Mouse (Mus musculus) neural tube, embryonic 14.5 days (tissue): ENCODE data around the gene Pilra. TPM values are rescaled to one million over a fixed set of nuclear protein-coding genes. Genes with fewer than 3 reads are reported as not detected.
"Not testable (repeated sequence)": the region's sequence is repeated elsewhere in the genome, so short reads cannot be mapped to it uniquely, and the experiment has no call there.

ENCODE experiments used
- ATAC-seq: fragments of 200-750 bp; cut with Nextera tagmentation; 2 replicates; pipeline ENCODE4 v1.8.0; 2017; ENCODE audit warnings: low read depth, mild to moderate bottlenecking, moderate TSS enrichment, moderate library complexity
- H3K27ac ChIP-seq: fragments of 300-500 bp; sonication (generic); 2 replicates; pipeline ENCODE4 v1.5.1; 2014; ENCODE audit warnings: low read depth, mild to moderate bottlenecking, control low read depth, low read length, moderate library complexity, mixed read lengths
- H3K27me3 ChIP-seq: fragments of 300-500 bp; sonication (generic); 2 replicates; pipeline ENCODE4 v1.6.1; 2014; ENCODE audit warnings: low read length; ENCODE audit not compliant: control insufficient read depth, insufficient read depth
- H3K36me3 ChIP-seq: fragments of 300-500 bp; sonication (generic); 2 replicates; pipeline ENCODE4 v1.6.1; 2014; ENCODE audit warnings: low read length, mixed read lengths; ENCODE audit not compliant: control insufficient read depth, insufficient read depth
- H3K4me1 ChIP-seq: fragments of 300-500 bp; sonication (generic); 2 replicates; pipeline ENCODE4 v1.6.1; 2014; ENCODE audit warnings: low read length; ENCODE audit not compliant: control insufficient read depth, insufficient read depth
- H3K4me2 ChIP-seq: fragments of 300-500 bp; sonication (generic); 2 replicates; pipeline ENCODE4 v1.6.1; 2014; ENCODE audit warnings: mild to moderate bottlenecking, low read depth, low read length, control low read depth
- H3K4me3 ChIP-seq: fragments of 300-500 bp; sonication (generic); 2 replicates; pipeline ENCODE4 v1.5.1; 2014; ENCODE audit warnings: low read depth, low read length, control low read depth, mixed read lengths
- H3K9ac ChIP-seq: fragments of 300-500 bp; sonication (generic); replicated peaks from 2 replicates; pipeline ENCODE4 v1.6.1; 2014; ENCODE audit warnings: low read depth, mild to moderate bottlenecking, control low read depth, low read length, mixed read lengths
- H3K9me3 ChIP-seq: fragments of 300-500 bp; sonication (generic); 2 replicates; pipeline ENCODE4 v1.6.1; 2016; ENCODE audit warnings: low read length; ENCODE audit not compliant: control insufficient read depth
- WGBS: fragments of 180-500 bp; shearing (Covaris S2); extraction: QIAGEN DNeasy Blood & Tissue Kit; methylation state at CpG from one replicate; pipeline ENCODE4 v1.1.7; 2014; 5-methylcytosine and 5-hydroxymethylcytosine counted together
- polyA plus RNA-seq: library from polyadenylated mRNA; unstranded; fragments of >200 nt; fragmentation: Nextera tagmentation; extraction: Ambion mirVana; gene quantifications from 2 replicates; pipeline ENCODE4 v1.2.1, GENCODE M21; 2014

Gene Pilra
- not detected in 2 replicates for polyA plus RNA-seq

GRCm38 (mm10) chr5:137835966-137836520, at the start of gene Pilra:
Pilra (minus strand) TSS chr5:137836281.
- not testable (repeated sequence) for H3K9me3 ChIP-seq, ATAC-seq, H3K9ac ChIP-seq, H3K36me3 ChIP-seq, H3K27ac ChIP-seq, H3K4me3 ChIP-seq, H3K4me1 ChIP-seq, H3K27me3 ChIP-seq, H3K4me2 ChIP-seq
- 82% methylated on average over 2 of the region's 2 CpGs for WGBS

DNA sequence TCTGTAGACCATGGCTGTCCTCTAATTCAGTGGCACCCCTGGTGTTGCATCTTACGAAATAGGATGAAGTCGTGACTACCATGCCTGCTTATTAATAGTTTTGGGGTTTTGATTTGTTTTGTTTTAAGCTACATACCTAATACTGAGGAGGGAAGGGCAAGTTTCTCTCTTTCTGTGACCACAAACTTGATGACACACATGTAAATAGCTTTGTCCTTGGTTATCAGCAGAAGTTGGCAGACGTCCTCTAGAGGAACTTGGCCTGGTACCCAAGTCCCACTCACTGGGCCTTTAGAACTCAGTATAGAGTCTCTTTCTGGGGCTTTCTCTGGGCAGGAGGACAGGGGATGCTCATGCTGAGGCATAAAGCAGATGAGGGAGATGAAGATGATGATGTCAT, 47.3 kb upstream of the Pilra start:
- WGBS: 91% methylated on average over 3 of the region's 3 CpGs
- no peak for ATAC-seq
- Histone ChIP-seq H3K4me1 (no peaks in the 10 kb centered on the region), H3K4me3 (no peak overlapping the region), H3K4me2 (no peak overlapping the region), H3K27me3 (no peaks in the 10 kb centered on the region), H3K27ac (no peak overlapping the region), H3K9ac (no peak overlapping the region), H3K9me3 (no peaks in the 10 kb centered on the region), H3K36me3 (no peaks in the 10 kb centered on the region)

DNA sequence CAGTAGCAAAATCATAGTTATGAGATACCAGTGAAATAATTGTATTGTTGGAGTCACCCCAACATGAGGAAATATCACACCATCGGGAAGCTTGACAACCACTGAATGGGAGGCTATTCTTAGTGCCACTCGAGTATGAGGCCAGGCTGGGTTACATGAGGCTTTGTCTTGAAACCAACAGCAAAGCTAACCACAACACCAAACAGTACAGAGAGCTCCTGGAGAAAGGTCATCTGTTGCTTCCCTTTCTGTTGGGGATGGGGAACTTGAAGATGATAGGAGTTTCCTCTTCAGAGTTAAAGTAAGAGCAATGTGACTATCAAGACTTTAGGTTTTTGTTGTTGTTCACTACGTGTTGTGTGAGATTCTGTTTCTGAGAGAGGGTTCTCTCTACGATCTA, 46.8 kb upstream of the Pilra start:
- Histone ChIP-seq H3K36me3 (no peaks in the 10 kb centered on the region), H3K4me1 (no peaks in the 10 kb centered on the region), H3K27ac (no peak overlapping the region), H3K9ac (no peak overlapping the region), H3K4me3 (no peak overlapping the region), H3K4me2 (no peak overlapping the region), H3K9me3 (no peaks in the 10 kb centered on the region), H3K27me3 (no peaks in the 10 kb centered on the region)
- no peak for ATAC-seq
- 79% methylated on average over 4 of the region's 4 CpGs for WGBS

- 49% methylated on average over 2 of the region's 2 CpGs for WGBS
Observed at GRCm38 (mm10) chr5:137877860-137878259, 41.8 kb upstream of the Pilra start.

GRCm38 (mm10) chr5:137875054-137875453, 39.0 kb upstream of the Pilra start:
- no peaks in the 10 kb centered on the region for H3K27me3 ChIP-seq
- no peak overlapping the region for H3K4me2 ChIP-seq
- no peak overlapping the region for H3K9ac ChIP-seq
- H3K9me3 ChIP-seq: no peaks in the 10 kb centered on the region
- ATAC-seq: no peak
- no peak overlapping the region for H3K4me3 ChIP-seq
- no peaks in the 10 kb centered on the region for H3K36me3 ChIP-seq
- no peak overlapping the region for H3K27ac ChIP-seq
- WGBS: 87% methylated on average over 2 of the region's 2 CpGs
- H3K4me1 ChIP-seq: no peaks in the 10 kb centered on the region

More at GRCm38 (mm10) chr5:137877860-137878259, 41.8 kb upstream of the Pilra start:
- H3K4me1 ChIP-seq: no peaks in the 10 kb centered on the region
- no peaks in the 10 kb centered on the region for H3K9me3 ChIP-seq
- H3K9ac ChIP-seq: no peak overlapping the region
- H3K27me3 ChIP-seq: no peaks in the 10 kb centered on the region
- no peak overlapping the region for H3K4me2 ChIP-seq
- no peaks in the 10 kb centered on the region for H3K36me3 ChIP-seq
- no peak overlapping the region for H3K4me3 ChIP-seq
- no peak overlapping the region for H3K27ac ChIP-seq
- no peak for ATAC-seq

- H3K4me1 ChIP-seq, H3K36me3 ChIP-seq, H3K4me3 ChIP-seq, H3K27ac ChIP-seq, H3K27me3 ChIP-seq, H3K9ac ChIP-seq, H3K9me3 ChIP-seq, H3K4me2 ChIP-seq, ATAC-seq: not testable (repeated sequence)
- WGBS: 47% methylated on average over 1 of the region's 1 CpGs
Observed at GRCm38 (mm10) chr5:137872381-137872702, 36.3 kb upstream of the Pilra start.

- not testable (repeated sequence) for H3K27me3 ChIP-seq, H3K4me1 ChIP-seq, ATAC-seq, H3K9ac ChIP-seq, H3K4me3 ChIP-seq, H3K9me3 ChIP-seq, H3K27ac ChIP-seq, H3K36me3 ChIP-seq, H3K4me2 ChIP-seq
- WGBS: 74% methylated on average over 2 of the region's 3 CpGs
Observed at GRCm38 (mm10) chr5:137871644-137872380, 35.7 kb upstream of the Pilra start, which contains the start of gene Pilrb2. Pilrb2 (minus strand) TSS chr5:137871815.

DNA sequence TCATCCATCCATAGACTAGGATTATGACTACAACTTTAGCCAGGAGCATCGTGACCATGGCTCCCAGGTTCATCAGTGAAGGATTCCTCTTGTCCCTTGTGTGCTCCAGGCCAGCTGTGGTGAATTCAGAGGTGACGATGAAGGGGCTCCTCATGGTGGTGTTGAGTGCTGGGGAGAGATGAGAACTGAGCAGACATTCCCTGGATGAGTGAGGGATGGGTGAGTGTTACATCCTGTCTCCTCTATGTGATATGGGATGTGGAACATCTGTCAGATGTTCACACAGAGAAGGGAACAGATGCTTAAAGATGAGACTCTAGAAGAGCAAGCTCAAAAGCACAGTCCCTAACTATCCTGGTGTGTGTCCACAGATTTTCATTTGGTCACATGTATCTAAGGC, 32.5 kb upstream of the Pilra start:
- H3K27me3 ChIP-seq, H3K4me2 ChIP-seq, H3K27ac ChIP-seq, H3K9ac ChIP-seq, H3K9me3 ChIP-seq, ATAC-seq, H3K36me3 ChIP-seq, H3K4me3 ChIP-seq, H3K4me1 ChIP-seq: not testable (repeated sequence)
- 79% methylated on average over 2 of the region's 2 CpGs for WGBS

DNA sequence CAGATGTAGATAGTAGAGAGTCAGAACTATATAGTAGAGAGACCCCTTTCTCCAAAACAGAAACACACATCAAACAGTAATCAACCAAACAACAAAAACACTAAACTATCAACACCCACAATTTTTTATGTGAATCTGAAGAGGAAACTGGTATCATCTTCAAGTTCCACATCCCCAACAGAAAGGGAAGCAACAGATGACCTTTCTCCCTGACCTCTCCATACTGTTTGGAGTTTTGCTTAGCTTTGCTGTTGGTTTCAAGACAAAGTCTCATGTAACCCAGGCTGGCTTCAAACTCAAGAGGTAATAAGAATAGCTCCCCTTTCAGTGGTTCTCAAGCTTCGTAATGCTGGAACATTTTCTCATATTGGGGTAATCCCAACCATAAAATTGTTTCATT, 27.9 kb upstream of the Pilra start:
- 92% methylated on average over 1 of the region's 1 CpGs for WGBS
- H3K9me3 ChIP-seq, H3K36me3 ChIP-seq, H3K4me1 ChIP-seq, H3K9ac ChIP-seq, H3K27ac ChIP-seq, H3K4me3 ChIP-seq, H3K4me2 ChIP-seq, ATAC-seq, H3K27me3 ChIP-seq: not testable (repeated sequence)
